Mouse (Mus musculus) cerebellum, postnatal 25 days (tissue): ENCODE measurements around the gene C8g.

Source experiments
- DNase-seq, 2 experiments: peaks; one replicate each; pipeline ENCODE4 v3.0.0; 2021; ENCODE audit warnings: mixed read lengths in 2 of 2

Gene C8g

DNA sequence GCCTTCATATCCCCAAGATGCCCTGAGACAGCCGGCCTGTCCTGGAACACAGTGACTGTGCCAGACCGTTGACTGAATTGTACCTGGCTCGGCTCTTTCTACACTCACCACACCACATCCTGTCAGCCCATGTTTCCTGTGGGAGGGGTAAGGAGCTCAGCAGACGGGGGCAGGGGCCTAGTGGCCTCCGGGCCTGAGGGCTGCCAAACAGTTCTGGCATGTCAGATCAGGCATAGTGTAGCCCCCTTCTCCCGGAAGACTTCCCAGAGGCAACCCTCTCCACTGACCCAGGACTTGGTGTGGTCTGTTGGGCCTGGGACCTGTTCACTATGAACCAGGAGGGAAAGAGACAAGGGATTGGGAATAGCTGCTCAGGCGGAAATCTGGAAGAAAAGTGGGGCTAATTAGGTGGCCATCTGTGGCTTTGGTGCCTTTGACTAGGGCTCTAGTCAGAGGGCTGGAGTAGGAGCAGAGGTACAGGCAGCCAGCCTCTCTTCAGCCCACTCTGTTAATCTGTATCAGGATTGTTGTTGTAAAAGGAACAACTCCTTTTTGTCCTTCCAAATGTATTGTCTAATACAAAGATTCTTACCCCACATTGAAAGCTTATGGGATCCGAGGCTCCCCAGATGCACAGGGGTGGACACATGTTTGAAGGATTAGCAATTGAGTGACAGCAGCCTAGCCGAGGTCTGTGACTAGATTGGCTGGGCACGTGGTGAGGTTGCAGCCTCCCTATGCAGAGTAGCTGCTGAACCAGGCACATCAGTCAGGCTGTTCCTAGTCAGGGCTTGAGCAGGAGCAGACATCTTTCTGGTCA lies 35.5 kb downstream of the C8g start:
- DNase-seq: peak; percentile 47 to 53

DNA sequence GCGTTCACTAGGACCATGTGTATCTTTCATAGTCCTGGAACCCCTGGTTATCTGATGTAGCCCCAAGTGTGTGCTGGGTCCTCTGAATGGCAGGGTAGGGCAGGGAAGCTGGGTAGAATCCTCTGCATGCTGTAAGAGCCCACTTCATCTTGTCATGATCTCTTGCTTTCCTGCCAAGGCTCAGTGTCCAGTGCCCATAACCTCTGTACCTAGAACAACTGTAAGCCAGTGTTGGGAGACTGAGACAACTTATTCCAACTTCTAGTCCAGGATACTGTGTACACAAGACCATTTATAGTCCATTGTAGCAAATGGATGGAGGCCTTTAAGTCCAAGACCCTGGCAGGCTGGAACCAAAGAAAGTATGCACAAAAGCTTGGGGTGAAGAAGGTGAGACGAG lies 36.3 kb downstream of the C8g start:
- no peak for DNase-seq

DNA sequence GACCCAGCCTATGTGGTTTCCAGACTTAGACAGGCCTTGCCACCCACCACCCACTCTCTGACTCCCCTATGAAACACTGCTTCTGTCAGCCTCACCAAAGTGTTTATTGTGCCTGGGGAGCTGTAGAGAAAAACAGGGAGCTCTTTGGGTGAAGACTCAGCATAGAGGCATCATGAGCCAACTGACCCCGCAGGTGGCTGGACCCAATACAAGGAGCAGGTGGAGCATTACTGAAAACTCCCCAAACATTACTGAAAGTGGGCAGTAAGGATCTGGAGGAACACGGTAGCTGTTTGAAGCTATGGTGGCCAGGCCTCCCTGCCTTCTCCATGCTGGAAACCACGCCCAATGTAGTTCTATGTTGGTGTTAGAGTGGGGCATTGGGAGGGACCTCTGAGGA lies 37.9 kb downstream of the C8g start:
- DNase-seq: peak; percentile 74

DNA sequence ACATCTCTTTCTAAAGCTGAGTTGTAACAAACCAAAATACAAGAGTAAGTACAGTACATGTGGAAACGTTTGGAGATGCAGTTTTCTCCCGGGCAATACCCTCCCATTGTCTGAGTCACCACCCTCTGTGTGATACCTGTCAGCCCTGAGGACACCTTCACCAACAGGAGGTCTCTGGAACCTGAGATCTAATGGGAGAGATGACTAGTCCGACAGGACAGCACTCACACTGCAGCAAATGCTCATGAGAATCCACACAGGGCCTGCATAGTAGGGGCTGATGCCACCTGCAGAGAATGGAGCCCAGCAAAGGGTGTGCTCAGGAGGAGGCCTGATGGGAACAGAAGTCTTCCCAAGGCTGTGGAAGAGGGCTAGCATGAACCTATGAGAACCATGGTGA lies 40.1 kb downstream of the C8g start:
- DNase-seq: no peak

DNA sequence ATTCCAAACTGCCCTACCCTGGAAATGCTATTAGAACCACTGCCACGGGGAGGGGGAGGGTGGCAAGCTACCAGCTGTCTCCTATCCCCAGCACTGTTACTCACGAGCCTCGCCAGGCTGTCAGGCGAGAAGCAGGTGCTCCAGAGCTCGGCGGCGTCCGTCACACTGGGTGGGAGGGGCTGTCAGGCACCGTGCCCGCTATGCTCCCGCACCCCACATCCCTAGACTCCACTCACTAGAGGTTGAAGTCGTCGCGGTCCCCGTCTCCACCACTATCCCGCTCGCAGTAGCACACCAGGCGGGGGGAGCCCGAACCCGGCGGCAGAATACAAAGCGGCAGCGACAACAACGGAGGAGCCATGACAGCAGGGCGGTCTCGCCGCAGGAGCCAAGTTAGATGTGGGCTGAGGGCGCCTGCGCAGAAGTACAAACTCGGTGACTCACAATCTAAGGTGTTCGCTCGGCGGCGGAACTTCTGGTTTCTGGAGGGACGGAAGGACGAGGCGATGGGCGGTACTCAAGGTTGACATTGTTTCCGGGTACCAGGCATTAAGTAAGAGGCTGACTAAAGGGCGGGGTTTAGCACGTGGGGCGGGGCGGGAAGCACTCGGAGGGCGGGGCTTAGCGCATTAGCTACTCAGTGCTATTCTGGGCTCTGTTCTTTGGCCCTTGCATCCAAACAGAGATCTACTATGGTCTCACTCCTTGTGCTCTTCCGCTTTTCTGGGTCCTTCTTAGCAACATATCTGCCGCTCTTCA lies 40.8 kb downstream of the C8g start, which contains the start of gene Paxx:
Gene Paxx (minus strand): TSS at position 544 of the 759 bp plus-strand sequence.
- DNase-seq: peak; percentile 94 to 95

DNA sequence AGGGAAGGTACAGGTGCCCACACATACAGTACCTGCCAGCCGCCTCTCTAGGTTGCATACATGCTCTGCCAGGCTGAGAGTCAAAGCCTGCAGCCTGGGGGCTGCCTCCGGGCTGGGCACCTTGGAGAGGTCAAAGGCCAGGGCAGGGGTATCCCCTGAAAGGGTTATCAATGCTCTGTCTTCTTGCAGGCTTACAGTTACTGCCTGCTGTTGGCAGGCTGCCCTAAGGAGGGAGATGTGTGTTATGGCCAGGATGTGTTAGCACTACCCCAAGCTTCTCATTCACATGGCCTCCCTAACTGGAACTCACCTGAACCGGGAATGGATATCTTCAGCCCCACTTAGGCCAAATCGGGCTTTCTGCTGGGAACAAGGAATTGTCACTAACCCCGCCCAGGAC lies 41.4 kb downstream of the C8g start:
- DNase-seq: peak in 1 of 2 experiments; percentile 71

DNA sequence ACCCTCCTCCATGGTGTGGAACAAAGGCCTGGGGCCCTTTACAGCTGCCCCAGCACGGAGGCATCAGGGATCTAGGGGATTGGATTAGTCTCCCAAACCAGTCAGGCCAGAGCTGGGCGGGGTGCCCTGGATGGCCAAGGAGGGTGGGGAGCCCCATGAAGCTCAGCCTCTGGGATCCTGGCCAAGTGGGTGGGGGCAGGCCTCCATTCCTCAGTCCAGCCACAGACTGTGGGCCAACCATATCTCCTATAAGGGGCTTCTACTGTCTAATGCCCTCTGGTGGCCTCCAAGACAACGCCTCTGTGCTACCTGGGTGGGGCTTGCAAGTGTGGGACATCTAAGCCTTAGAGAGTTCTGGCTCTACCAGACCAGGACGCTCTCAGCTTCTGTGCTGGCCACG lies 42.6 kb downstream of the C8g start:
- peak; percentile 54 to 71 for DNase-seq

DNA sequence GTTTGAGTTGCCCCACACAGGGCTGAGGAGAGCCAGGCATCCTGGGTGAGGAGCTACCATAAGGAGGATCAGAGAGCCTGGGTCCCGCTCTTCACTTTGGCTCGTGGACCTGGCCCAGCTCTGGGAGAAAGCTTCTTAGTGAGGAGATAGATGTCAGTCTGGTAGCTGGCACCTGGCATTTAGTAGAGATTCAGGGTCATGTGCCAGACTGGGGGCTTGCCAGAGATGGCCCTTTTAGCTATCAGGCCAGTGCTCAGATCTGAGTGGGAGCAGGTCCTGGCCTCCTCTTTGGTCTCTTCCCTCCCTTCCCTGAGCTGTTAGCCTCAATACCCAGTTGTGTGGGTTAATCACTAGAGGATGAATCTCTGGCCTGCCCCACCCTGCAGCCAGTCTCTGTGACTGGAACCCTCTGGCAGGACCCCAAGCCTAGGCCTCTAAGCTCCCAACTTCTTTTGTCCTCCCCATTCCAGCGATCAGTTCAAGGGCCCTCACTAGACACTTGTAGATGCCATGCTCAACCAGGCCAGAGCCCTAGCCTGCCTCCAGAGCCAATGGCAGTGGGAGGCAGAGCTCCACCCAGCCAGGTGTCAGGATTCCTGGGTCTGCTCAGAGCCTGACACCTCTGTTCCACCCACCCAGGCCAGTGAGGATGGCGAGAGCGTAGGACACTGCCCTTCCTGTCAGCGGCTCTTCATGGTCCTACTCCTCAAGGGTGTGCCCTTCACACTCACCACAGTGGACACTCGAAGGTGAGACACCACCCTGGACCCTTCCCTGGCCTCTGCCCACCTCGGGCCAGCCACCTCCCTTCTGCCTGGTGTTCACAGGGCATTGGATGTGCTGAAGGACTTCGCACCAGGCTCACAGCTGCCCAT lies 44.3 kb downstream of the C8g start:
- DNase-seq: peak; percentile 64 to 72

DNA sequence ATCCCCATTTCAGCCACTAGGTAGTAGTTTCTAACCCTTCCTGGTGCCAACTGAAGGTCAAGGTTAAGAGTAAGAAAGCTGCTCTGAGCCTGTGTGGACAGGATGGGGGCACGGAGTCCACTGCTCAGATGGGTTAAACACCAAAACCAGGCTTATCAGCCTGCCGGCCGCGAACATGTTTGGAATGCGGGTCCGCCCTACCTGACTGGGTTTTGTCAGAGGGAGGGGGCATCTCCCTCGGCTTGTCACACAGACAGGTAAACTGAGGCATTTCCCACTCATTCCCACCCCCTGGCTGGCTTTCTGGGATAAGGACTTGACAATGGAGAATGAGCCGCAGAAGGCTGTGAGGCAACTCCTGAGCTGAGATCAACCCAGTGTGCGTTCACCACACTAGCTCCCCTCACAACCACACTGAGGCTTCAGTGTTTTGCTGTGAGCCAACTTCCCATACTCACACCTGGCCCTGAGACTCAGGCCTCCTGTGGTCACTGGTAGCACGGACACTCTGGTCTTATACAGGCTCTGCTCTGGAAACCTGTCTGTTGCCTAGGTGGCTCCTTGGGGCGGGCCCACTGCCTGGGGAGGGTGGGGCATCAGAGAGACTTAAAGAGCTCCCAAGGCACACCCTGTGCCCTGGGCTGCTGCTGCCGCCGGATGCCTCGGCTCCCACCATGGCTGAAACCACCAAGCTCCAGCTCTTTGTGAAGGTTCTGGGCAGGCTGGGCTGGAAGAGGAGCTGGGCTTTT lies 45.1 kb downstream of the C8g start, which contains the start of gene Clic3:
Gene Clic3 (plus strand): TSS at position 634 of the 749 bp plus-strand sequence.
- DNase-seq: peak in 1 of 2 experiments; percentile 57

DNA sequence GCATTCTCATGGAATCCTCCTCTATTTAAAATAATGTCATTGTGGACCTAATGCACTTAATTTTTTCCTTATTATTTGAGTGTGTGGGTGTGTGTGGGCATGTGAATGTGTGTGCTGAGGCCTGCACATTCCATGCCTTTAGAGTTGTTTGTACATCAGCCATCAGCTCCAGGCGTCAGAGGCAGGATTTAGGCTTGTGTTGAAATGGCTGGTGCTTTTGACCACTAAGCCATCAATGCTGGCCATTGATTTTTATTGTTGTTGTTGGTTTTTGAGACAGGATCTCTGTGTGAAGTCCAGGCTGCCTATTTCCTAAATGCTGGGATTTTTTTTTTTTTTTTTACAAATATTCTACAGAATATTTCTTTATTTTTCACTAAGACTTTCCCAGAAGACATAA lies 48.6 kb downstream of the C8g start:
- DNase-seq: no peak

DNA sequence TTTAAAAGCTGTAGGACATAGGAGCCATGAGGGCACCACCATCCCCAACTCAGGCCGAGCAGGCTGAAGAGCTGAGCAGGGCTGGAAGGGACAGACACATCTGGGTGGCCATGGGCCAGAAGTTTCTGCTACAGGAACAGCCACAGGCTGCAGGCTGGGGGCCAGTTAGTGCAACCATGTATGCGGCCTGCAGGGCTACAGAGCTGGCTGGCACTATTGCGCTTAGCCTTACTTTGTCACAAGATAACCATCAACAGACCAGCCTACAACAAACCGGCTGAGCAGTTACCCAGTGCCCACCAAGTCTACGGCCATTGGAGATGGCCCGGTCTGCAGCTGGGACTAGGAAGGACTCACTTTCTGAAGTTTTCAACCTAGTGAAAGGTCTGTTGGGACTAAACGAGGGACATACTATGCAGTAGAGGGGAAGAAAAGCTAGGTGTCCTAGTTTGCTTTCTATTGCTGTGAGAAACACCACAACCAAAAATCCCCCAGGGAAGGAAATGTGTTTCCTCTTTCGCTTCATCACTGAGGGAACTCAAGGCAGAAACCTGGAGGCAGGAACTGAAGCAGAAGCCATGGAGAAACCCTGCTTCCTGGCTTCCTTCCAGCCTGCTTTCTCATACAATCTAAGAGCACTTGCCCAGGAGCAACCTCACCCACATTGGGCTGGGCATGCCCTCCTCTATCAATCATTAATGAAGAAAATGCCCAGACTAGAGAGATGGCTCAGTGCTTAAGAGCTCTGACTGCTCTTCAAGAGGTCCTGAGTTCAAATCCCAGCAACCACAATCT lies 50.5 kb downstream of the C8g start:
- DNase-seq: no peak
